Mouse (Mus musculus): ENCODE results near the gene Tedc2.

Gene Tedc2

DNA sequence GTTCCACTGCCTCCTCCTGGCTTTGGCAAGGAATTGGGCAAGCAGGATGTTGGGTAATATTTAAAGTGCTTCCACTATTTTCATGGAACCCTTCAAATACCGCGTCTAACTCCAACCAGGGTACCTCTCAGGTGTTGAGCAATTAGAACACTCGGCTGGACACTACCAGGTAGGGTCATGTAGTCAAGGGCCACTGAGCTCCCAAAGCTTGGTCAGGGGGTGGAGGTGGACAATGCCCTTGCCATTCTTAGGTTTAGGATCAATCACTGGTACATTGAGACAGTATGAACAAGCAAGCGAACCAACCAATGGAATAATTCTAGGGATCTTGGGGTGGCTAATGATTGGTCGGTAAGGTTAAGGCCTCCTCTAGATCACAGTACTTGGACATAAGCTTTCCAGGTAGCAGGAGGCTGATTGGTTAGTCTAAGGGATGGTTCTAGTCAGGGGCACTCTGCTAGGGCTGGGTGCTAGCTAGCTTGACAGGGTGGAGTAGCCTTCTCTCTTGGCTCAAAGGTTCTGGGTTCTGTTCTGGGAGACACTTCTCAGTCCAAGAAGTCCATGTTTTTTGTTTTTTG, 8.1 kb downstream of the Tedc2 start:
- no peak for DNase-seq (ENCODE audit: low spot score)

DNA sequence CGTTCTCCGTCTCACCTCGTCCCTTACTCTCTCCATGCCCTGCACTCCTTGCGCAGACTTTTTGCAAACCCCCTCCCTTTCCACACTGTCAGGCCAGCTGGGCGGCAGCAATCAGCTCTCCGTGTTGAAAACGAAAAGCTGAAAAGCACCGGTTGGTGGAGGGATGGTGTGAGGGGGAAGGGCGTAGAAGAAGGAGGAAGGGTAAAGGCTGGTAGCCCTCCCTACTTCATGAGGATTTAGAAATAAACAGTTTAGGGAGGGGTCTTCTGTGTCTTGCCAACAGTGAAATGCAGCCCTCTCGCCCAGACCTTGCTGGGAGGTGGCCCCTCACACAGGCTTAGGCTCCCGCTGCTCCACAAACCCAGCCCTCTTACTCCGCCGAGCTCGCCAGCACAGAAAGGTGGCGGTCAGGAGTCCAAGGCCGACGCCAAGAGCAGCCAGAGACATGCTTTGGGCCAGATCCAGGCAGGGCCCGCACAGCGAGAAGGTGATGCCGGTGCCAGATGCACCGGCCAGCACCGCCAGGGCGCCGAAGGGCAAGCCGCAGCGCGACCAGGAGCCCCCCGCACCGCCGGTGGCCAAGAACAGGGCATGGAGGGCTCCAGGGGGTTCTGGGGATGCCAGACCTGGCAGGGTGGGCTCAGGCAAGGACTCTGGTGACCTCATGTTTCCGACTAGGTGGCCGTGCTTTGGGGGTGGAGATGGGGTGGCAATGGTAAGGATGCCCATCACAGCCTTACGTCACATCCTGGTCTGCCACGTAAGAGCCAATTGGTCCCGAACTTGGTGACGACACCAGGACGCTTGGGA, 8.8 kb downstream of the Tedc2 start:
- no peak for DNase-seq (ENCODE audit: low spot score)

DNA sequence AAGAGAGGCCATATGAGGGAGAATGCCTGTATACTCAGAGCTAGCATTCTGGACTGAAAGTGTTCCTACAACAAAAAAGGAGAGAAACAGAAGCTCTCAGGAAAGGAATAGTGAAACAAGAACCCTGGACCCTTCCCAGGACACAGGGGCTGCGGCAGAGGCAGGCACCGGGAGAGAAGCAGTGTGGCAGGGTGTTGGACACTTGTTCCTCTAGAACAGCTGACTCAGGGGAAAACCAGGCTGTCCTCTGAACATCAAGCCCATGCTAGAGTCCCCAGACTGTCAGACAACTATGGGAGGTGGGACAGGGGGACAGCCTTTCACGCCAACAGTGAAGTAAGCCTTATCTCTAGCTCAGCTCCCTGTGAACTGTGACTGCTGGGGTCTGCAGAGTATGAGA, 10.1 kb downstream of the Tedc2 start:
- DNase-seq (ENCODE audit: low spot score) = no peak

DNA sequence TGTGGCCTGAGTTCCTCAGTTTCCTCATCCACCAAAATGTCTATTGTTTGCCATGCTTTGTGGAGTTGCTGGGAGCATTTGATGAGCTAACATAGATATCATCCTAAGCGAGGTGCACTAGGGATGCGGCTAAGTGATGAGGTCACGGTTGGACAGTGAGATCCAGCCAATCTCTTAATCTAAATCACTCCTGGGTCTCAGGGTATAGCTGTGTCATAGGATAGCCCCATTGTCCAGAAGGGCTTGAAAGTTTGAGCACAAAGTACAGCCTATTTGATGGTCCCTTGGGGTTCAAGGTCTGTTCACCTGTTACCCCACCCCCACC, 10.8 kb downstream of the Tedc2 start:
- DNase-seq (ENCODE audit: low spot score) = no peak

DNA sequence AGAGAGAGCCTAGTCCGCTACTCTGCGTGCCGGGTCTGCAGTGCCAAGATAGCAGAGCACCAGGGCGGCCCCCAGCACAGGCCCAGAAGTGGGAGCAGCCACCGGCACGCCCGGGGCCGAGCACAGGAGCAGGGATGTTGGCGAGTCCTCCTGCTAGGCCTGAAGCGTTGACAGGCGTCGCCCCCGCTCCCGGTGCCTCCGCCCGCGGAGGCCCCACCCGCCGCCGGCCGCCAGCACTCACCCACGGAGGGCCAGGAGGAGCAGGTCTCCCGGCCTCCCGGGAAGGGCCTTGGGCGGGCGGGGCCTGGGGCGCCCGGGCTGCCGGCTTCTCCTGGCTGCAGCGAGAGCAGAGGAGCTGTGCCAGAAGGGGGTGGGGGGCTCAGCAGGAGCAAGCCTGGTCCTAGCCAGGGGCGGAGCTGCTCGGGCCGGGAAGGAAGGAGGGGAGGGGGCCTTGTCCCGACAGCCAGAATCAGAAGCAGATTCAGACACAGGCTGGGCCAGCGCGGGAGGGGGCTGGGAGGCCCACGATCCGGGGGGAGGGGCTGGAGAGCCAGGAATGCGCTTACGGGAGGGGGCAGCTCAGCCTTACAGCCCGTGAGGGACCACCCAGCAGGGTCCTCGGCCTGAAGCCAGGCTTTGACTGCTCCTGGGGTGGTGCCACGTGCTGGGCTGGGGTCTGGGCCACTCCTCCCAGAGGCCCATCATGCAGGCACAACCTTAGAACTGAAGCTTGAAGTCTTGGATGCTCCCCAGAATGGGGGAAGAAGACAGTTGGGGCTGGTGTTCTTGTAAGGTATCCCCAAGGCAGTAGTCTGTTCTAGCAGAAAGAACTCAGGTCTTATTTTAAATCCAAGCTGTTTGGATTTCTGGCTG, 11.4 kb downstream of the Tedc2 start, which contains the start of gene Ntn3:
Ntn3 (minus strand) TSS at position 489 of the 873 bp plus-strand sequence.
- no peak for DNase-seq (ENCODE audit: low spot score)

DNA sequence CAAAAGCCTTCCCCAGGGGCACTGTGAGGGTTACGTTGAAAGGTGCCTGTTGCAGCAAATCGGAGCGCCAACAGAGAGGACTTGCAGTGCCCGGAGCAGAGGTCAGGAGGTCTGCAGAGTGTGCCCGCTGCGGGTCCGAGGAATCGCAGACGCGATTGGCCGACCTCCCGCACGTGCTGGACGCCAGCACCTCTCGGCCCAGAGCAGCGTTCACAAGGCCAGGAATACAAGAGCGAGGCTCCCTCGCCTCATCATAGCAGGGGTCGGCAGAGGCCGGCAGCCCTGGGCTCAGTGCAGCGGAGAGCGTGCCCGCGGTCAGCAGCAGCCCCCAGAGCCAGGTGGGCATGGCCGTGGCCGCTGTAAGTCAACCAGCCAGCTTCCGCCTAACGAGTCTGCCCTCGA, 12.0 kb downstream of the Tedc2 start:
- no peak for DNase-seq (ENCODE audit: low spot score)

DNA sequence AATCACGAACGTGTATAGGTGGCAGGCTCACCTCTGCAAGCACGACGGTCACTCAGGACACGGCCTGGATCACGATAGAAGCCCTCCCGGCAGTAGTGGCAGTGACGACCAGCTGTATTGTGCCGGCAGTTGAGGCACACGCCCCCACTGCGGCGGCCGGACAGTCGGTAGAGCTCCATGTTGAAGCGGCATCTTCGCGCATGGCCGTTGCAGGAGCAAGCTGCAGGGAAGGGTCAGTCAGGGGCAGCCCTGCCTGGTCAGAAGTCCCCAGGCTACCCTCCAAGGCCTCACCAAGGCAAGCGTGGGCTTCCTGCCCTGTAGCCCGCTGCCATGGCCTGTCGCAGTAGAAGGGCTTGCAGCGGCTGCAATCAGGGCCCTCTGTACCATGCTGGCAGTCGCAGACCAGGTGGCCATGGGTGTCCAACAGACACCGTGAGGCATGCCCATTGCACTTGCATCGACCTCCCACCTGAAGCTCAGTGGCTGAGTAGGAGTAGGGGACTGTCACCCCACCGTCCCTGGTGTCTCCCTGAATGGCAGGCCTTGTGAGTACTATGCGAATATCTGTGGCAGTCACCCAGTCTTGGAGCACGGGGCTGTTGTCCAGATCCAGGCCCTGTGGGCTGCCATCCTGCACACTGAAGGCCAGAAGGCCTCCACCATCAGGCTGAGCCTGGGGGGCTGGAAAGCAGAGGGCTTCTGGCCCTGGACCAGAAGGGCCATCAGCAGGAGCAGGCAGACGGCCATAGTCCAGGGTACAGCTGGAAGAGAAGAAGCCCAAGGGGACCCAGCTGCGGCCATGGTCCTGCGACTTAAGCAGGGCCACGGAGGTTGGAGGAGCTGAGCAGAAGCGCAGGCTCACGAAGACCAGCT, 12.6 kb downstream of the Tedc2 start:
- no peak for DNase-seq (ENCODE audit: low spot score)

DNA sequence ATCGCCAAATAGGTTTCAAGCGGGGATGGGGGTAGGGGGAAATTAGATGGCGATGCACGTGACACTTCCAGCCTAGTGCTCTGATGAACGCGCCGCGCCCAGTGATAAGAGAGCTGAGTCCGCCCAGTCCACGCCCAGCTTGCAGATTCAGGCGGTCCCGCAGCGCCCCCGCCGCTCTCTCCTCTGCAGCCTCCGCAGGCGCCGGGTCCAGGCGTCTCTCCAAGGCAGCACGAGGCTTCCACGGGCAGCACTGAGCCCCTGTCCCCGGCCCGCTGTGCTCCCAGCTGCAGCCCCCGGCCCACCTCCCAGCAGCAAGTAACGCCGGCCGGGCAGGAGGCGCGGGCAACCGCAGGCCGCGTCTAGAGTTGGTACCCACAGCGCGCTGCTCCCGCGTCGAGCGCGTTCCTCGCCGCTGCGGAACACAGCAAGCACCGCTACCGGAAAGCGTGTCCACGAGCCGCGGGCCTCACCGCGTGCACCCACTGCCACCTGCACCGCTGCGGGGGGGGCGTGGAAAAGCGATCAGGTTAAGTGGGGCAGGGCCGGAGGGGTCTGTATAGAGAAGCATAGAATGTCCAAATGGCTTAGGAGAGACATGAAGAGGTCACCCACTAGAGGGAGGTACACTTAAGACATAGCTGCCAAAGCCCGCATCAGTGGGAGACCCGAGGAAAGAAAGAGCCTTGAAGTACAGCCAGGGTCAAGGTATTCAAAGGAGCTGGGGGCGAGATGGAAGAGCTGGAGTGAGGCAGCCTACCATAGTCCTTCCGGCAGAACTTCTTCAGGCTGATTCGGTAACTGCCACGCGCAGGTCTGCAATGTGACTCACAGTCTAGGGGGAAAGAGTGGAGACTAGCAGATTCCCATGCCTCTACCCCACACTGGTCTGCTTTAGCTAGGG, 13.9 kb downstream of the Tedc2 start:
- no peak for DNase-seq (ENCODE audit: low spot score)

DNA sequence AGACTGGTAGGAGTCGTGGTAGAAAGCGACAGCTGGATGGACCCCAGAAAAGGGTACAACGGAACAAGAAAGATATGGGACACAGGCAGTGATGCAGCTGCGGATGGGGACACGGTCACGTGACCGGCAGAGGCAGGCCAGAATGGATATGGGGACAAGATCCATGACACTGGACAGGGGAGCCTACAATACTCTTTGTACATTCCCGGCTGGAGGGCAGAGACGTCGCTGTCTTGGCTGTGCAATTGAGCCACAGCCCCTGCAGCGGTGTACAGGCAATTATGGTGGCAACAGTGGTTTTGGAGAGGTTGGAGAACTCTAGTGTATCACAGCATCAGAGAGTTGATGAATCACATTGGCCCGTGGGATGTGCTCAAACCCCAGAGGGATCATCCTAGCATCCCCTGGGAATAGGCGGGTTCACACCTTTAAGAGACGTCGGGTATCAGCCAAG, 14.7 kb downstream of the Tedc2 start:
- no peak for DNase-seq (ENCODE audit: low spot score)

DNA sequence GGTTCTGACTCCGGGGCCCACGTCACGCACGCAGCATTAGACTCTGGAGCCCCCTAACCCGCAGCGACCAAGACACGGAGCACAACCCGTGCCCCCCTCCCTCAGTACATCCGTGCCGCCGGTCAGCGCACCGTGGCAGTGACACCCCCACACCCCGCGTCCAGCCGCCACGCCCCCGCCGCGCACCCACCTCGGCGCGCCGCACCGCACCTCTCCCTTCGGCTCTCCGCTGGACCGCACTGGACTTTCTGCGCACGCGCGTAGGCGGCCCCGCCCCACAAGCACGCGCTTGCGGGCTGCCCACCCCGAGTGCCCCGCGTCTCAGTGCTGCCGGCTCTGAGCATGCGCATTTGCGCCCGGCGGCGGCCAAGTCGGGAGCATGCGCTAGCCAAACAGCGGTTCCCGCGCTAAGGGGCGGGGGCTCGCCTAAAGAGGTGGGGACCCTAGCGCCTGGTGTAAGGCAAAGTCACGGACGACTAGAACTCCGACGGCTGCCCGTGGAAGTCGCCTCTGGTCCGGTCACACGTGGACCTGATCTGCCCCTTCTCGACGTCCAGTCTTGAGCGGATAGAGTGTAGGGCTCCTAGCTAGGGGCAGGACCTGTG, 15.3 kb downstream of the Tedc2 start, which contains the start of gene Tbc1d24:
Tbc1d24 (minus strand) TSS at position 279 of the 605 bp plus-strand sequence.
- DNase-seq (ENCODE audit: low spot score) = peak; percentile 92

DNA sequence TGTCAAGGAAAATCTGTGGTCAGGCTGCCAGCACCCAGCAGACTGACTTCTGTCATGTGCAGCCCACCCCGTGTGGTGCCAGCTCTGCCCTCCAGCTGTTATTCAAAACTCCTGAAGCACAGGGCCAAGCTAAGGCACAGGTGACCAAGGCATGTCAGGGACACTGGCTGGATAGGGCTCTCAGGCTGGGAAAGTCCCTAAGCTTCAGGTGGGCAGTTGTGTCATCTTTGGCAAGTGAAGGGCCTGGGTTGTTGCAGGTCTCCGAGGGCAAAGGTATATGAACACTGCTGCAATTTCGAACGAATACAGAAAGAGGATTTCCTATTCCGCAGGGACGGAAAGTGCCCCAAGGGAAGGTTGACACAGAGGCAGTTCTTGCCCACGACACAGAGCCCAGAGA, 15.8 kb downstream of the Tedc2 start:
- DNase-seq (ENCODE audit: low spot score) = no peak

DNA sequence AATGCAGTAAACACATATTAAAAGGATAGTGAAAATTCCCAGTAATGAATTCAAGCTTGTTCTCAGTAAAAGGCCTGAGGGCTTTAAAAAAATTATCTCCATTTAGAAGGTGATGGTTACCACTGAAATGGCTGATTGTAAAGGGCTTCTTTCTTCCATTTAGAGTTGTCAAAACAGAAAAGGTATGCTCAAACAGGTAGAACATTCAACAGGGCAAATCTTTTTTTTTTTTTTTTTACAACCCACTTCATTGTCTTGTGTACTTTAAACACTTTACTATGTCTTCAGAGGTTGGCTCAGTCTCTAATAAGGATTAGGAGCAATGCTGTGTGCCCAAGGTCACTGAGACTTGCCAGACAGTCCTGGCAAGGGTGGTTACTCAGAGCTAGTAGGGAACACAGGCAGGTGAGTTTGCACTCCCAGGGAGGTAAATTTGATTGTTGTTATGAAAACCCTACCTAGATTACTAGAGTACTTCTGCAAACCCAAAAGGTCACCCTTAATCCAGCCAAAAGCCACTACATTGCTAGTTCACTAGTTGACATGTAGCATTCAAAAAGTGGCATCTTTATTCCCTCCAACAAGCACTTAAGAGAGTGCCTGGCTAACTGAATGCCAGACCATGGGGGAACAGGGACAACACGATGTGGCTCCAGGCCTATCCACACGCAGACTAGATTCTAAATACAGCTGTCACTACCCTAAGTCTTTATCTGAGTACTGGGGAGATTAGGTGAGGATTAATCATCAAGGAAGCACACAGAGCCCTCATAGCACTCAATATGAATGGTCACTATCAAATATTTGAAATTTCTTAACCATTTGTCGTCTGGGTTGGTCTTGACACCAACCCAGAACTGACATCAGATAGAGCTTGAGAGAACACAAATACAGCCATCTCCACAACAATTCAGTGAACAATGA, 16.8 kb downstream of the Tedc2 start:
- no peak for DNase-seq (ENCODE audit: low spot score)

DNA sequence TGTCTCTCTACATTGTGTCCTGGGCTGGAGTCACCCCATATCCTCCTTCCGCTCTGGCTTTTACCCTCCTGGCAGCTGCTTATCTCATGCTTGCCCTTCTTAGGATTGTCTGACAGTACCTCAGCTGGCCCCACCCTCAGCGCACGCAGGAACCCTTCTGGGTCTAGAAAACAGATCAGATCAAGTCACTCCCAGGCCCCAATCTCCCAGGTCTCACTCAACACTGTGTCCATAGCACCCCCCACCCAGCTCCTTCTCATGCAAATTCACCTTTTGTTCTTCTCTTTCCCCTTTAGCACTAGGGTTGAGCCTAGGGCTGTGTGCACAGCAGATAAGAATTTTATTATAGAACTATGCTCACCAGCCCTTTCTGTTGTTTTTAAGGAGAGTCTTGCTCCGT, 17.6 kb downstream of the Tedc2 start:
- no peak for DNase-seq (ENCODE audit: low spot score)

DNA sequence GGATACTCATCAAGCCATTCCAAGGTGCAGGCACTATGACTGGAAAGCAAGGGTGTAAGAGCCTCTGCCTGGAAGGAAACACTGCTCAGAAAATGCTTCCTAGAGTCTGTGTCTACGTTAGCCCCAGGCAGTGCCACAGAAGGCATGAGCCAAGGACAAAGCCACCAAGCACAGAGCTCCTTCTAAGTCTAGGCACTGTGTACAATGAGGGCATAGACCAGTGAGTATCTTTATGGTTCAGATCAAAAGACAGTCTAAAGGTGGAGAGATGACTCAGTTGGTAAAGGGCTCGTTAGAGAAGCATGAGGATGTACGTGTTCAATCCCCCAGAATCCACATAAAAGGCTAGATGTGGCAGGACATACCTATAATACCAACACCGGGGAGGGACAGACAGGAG, 19.6 kb downstream of the Tedc2 start:
- DNase-seq (ENCODE audit: low spot score) = no peak

DNA sequence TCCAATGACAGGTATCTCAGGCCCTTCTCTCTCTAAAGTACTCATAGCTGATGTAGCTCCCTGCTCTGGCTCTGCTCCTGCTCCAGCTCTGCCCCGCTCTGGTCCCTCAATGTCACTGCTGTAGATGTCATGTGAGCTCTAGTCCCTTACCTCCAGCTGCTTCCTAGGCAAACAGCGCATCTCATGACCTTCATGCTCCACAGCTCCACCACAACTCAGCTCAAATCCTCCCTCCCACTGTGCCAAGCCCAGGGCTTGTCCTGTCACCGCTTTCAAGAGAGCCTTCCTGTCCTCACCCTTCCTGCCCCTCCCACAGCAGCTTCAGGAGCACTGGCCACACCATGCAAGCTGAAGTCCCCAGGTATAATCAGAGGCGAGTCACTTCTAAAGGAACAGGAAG, 20.9 kb downstream of the Tedc2 start:
- no peak for DNase-seq (ENCODE audit: low spot score)

DNA sequence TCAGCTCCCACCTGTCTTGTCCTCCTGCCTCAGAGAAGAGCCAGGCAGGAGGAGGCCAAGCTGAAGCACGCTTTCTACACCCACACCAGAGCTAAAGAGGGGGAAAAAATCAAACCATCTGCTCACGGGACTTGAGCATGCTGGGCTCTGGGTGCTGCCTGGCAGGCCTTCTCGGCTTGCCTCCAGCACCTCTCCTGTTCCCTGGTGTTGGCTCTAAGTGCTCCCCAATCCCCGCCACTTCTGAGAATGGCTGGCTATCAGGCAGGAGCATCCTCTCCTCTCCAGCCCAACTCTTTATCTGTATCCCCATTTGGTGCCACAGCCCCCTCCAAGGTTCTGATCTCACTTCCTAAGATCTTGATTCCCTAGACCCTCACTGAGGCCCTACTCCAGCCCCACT, 21.4 kb downstream of the Tedc2 start:
- DNase-seq (ENCODE audit: low spot score) = no peak

DNA sequence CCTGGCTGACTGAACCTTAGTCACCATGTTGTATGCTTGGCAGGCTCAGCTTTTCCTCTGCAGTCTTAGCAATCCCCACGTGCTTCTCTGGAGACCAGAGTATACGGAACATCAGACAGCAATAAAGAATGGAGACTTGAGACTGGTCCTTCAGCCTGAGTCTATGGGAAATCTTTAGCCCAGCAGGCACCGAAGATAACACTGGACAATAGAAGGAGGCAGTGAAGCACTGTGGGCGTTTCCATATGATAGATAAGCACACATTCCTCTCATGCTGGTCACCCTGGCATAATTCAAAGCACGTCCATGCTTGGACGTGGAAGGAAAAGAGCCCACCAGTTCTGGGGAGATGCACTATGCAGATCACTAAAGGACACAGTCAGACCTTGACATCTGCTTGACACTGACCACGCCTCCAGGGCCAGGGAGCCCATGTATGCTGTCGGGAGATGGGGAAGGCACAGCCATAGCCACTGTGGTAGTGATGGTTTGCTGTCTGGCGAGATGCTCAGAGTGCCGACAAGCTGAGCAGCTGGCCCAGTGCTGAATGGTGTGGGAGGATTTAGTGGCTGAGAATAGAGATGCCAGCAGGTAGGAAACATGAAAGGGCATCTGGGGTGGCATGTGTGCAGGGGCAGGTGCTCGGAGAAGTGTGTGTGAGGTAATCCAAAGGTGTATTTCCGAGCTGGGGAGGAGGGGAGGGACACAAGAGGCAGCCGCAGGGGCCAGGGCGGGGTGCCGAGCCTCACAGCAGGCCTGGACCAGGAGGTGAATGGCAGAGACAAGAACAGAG, 23.4 kb downstream of the Tedc2 start:
- no peak for DNase-seq (ENCODE audit: low spot score)

DNA sequence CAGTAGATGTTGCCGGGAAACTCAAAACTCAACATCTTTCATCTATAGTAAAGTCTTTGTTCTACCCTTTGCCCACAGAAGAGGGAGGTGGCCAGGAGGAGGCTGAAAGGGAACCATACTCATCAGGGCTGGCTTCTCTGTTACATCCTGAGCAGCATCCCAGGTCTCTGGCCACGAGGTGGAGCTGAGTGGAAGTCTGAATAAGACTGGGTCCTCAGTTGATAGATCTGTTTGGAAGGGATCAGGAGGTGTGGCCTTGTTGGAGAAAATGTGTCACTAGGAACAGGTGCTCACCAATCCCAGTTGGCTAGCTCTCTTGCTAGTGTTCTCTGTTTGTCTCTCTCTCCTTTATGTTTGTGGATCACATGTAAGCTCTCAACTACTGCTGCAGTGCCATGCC, 25.3 kb downstream of the Tedc2 start:
- no peak for DNase-seq (ENCODE audit: low spot score)

Data from ovary, adult 18-20 months (tissue).